Mouse (Mus musculus) T-helper 1 cell (primary cell): ENCODE results near the gene Smpd3.

Experiments used
- in situ Hi-C: fragments of 300-600 bp; cut with MboI, MseI; formaldehyde crosslinking; loops from one replicate; pipeline ENCODE4 v1.15.1; 2025; ENCODE audit warnings: high pct_unique_total_duplicates

Gene Smpd3

DNA sequence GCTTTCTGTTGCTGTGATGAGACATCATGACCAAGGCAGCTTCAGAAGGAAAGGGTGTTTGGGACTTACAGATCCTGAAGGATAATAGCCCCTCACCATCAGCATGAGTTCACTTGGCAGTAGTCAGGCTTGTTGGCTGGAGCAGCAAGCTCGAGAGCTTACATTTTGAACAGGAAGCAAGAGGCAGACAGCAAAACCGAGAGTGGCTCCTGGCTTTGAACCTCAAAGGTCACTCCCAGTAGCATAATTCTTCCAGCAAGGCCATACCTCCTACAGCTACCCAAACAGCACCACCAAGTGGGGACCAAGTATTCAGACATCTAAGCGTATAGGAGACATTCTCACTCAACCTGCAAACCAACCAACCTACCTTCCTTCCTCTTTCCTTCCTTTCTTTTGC is 105.0 kb downstream of the Smpd3 start:
- in situ Hi-C loops: loop anchor here (10.0 to 25.0 kb wide), 2 partner anchors 658 to 1130 kb away; no protein-coding TSS in a partner anchor

DNA sequence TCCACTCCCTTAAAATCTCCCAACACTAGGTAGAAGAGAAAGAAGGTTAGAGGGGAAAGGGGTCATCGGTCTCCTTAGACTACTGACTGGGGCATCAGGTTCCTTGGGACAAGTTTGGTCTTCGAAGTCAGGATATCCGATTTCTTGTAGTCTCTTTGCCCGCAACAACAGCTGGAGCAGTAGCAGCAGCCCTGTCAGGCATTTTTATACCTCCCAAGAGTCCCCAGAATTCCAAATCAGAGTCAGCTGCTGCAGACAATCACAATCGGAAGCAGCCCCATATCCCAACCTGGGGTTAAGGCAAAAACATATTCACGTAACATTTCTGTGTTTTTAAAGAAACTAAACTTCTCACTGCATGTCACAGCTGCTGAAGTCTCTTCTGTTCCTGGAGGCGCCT is 106.3 kb downstream of the Smpd3 start:
- in situ Hi-C loops: loop anchor here (10.0 to 25.0 kb wide), 2 partner anchors 657 to 1131 kb away; no protein-coding TSS in a partner anchor

DNA sequence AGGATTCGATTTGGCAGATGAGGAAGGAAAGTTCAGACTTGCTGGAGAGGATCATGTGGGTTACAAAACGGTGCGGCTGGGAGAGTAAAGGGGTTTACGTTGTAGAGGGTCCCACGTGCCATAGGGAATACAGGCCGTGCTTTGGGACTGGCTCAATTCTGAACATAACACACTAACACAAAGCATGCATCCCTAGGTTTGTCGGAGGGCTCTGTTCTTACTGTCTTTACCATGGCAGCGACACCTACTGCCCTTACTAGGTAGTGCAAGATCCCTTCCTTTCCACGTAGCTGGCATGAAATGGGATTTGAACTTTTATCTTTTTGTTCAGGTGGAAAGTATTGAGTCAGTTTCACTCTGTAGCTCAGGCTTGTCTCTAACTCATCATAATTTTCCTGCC is 111.2 kb downstream of the Smpd3 start:
- in situ Hi-C loops: loop anchor here (25.0 kb wide), 1 partner anchor 1136 kb away; no protein-coding TSS in a partner anchor

DNA sequence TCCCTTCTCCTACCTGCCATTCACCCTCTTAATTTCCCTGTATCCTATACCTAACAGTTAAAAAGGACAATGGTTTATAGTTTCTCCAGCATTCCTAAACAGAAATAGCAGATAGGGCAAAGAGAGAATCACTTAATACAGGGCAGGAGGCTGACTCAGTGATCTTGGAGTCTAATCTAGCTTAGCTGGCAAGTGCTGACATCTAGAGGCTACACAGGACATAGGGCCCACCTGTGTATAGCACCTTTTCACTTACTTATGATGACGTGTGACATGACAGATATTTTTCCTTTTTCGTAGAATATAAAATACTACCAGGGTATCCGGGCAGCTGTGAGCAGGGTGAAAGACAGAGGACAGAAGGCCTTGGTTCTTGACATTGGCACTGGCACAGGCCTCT is 118.2 kb downstream of the Smpd3 start:
- in situ Hi-C loops: no loop called here

DNA sequence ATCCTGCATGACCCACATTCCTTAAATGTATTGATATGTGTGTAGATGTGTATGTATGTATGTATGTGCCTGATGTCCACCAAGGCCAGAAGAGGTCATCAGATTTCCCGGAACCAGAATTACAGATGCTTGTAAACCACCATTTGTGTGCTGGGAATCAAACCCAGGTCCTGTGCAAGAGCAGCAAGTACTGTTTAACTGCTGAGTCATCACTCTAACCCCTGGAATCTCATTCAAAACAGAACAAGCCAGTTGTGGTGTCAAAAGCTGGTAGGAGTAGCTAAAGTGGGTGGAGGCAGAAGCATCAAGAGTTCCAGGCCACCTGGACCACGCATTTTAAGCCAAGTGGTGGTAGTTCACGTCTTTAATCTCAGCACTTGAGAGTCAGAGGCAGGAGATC is 123.8 kb downstream of the Smpd3 start:
- in situ Hi-C loops: no loop called here

DNA sequence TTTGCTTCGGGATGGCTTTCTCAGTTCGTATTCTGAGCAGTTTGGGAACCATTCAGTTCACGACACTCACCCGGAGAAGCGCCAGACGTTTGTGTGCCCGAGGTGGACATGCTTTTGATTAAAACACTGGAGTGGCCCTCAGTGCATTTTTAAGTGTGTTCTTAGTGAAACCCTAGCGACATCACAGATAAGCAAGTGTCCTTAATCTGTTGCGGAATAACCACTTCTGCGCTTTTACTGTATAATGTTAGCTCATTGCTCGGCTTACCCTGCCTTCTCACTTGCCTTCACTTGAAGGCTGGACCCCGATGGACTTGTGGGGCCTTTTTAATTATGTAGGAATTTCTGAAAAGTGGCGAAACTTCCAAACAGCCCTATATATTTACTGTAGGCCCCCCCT is 126.4 kb downstream of the Smpd3 start:
- in situ Hi-C loops: no loop called here

DNA sequence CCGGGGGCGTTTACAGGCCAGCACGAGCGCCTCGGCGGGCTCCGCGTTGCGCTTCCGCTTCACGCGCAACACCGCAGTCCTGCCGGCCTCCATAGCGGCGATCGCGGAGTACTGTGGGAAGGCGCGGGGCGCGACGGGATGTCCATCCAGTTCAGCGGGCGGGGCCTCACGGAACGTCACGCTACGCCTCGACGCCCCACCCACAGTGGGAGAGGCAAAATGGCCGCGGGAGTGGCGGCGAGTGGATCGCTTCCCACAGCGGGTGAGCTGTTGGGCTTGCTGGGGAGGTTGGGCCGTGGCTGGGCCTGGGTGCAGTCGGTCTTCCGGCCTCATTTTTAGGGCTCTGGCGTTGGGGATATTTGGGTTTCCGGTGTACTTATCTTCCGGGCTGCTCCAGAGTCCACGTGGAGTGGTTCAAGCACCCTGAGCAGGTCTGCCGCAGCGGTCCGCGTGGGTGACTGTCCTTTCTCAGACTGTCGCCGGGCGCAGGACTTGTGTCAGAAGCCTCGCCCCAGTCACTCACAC is 126.9 kb downstream of the Smpd3 start, which contains the start of the genes Slc7a6os and Prmt7:
TSS of gene Slc7a6os (minus strand) at position 115 of the 525 bp plus-strand sequence.
TSS of gene Prmt7 (plus strand) at position 116 of the 525 bp plus-strand sequence.
- in situ Hi-C loops: no loop called here

DNA sequence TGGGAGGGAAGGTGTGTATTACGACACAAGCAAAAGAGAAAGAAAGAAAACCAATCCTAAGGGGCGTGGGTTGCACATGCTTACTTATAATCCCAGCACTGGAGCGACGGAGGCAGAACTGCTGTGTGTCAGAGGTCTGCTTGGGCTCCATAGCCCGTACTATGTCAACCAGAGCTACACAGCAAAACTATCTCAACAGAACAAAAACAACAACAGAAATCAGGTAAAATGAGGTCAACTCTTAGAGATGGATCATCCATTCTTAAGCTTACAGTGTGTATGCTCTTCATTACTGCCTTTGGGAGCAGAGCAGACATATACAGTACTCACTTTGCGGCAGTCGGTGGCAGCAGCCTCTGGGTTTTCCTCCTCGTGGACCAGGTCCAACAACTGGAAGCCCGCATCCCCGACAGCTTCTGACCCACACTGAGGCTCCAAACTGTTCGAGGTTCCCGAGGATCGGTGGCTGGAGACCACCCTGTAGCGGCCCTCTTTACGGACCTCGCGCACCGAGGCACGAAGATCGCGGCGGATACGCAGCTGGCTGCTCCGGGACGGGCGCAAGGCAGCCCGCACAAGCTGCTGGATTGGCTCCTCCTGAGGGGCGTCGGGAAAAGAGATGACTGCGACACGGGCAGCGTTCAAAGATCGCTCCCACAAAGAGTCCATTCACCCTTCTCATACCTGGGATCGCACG is 127.6 kb downstream of the Smpd3 start:
- in situ Hi-C loops: no loop called here
